Mouse (Mus musculus): ENCODE measurements around the gene Ppp1ca.

DNA sequence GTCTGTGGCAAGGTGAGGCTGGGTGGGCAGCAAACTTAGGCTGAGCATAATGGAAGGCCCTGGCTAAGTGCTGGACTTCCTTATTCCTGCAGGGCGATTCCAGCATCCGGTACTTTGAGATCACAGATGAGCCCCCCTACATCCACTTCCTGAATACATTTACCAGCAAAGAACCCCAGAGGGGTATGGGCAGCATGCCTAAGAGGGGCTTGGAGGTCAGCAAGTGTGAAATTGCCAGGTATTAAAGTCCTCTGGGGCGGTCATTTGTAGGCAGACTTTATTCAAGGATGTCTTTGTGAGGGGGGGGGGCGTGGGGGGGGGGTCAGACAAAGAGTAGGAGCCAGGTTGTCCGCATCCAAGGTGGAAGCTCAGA is 40.4 kb upstream of the Ppp1ca start:
- TF ChIP-seq CTCF (IDR thresholded peaks at IDR 0.05; ENCODE audit: extremely low read depth, insufficient read depth, low read length) (no peak), POLR2A (IDR thresholded peaks at IDR 0.05; ENCODE audit: extremely low read depth, insufficient read depth, low read length) (no peak)
